Mouse (Mus musculus) liver, embryonic 14.5 days (tissue): Measurements from ENCODE around the gene Emc10.

Experiments
- CTCF ChIP-seq: IDR thresholded peaks from 2 replicates; pipeline ENCODE4 v1.5.1; 2016; ENCODE audit warnings: antibody characterized with exemption, low read depth, control low read depth
- EP300 ChIP-seq: IDR thresholded peaks from 2 replicates; pipeline ENCODE4 v1.6.1; 2016; ENCODE audit warnings: antibody characterized with exemption, low read depth

DNA sequence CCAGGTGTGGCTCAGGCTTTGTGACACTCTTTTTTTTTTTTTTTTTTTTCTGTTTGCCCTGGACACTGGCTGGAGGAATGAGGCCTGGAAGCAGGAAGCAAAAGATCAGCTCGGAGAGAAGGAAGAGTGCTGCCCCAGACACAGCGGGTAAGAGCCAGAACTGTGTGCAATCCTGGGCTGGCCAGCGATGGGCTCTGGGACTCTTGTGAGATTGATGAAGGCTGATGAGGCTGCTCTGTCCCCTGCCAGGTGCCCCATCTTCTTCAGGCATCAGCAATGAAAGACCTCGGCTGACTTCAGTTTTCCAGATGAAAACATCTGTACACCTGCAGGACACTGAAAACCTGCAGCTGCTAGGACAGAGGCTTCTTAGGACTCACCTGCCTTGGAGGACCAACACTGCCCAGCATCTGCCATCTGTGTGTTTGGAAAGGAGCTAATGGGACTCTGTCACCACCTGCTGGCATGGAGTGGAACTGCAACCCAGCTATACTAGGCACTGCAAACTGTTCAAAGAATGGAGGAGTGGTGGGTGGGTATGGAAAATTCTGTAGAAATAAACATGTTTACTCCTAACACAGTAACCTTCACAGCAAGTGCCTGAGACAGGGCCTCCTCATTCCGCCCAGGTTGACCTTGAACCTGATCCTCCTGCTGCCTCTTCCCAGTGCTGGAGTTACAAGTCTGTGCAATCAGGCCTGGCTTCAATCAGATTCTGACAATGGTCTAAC is 11.3 kb downstream of the Emc10 start:
- peak; percentile 100 for TF ChIP-seq CTCF
- no peak for TF ChIP-seq EP300
